Mouse (Mus musculus) WW6 (cell line): ENCODE results near the gene Blcap.

Experiments
- DNase-seq: peaks from one replicate; pipeline ENCODE4 v3.0.0-alpha.2; 2013; ENCODE audit warnings: low read depth, low spot score

The Blcap gene

GRCm38 (mm10) chr2:157559858-157560257 is 11.2 kb downstream of the Blcap start, which contains the start of gene Nnat:
TSS of gene Nnat (plus strand) at chr2:157560078.
- no peak for DNase-seq

GRCm38 (mm10) chr2:157559440-157559839 is 11.6 kb downstream of the Blcap start:
- no peak for DNase-seq

- DNase-seq: no peak
These were observed 12.6 kb downstream of the Blcap start for GRCm38 (mm10) chr2:157558520-157558919.

- DNase-seq: no peak
These were observed 13.0 kb downstream of the Blcap start for GRCm38 (mm10) chr2:157558051-157558450.

GRCm38 (mm10) chr2:157556074-157556698 is 14.9 kb downstream of the Blcap start:
- DNase-seq: no peak

- DNase-seq: no peak
These were observed 18.8 kb downstream of the Blcap start for GRCm38 (mm10) chr2:157552158-157552886.

- no peak for DNase-seq
These were observed 20.8 kb downstream of the Blcap start for GRCm38 (mm10) chr2:157550292-157550691.

GRCm38 (mm10) chr2:157546686-157547085 is 24.4 kb downstream of the Blcap start:
- DNase-seq: no peak

GRCm38 (mm10) chr2:157544333-157544888 is 26.7 kb downstream of the Blcap start:
- DNase-seq: no peak

GRCm38 (mm10) chr2:157542415-157542814 is 28.7 kb downstream of the Blcap start:
- DNase-seq: no peak

- no peak for DNase-seq
These were observed 29.4 kb downstream of the Blcap start for GRCm38 (mm10) chr2:157541631-157542030.

GRCm38 (mm10) chr2:157540953-157541569 is 30.0 kb downstream of the Blcap start:
- DNase-seq: no peak

- no peak for DNase-seq
These were observed 30.8 kb downstream of the Blcap start for GRCm38 (mm10) chr2:157540073-157540952.

- no peak for DNase-seq
These were observed 34.0 kb downstream of the Blcap start for GRCm38 (mm10) chr2:157537118-157537517.

GRCm38 (mm10) chr2:157536476-157537081 is 34.5 kb downstream of the Blcap start:
- DNase-seq: no peak

- DNase-seq: no peak
These were observed 36.9 kb downstream of the Blcap start for GRCm38 (mm10) chr2:157534163-157534562.

- no peak for DNase-seq
These were observed 39.2 kb downstream of the Blcap start for GRCm38 (mm10) chr2:157531681-157532426.

- no peak for DNase-seq
These were observed 40.8 kb downstream of the Blcap start for GRCm38 (mm10) chr2:157530056-157530955.

GRCm38 (mm10) chr2:157522556-157522955 is 48.5 kb downstream of the Blcap start:
- no peak for DNase-seq
